Mouse (Mus musculus) skeletal muscle tissue, adult 2 months (tissue): ENCODE measurements around the gene Phc1.

Experiments
- DNase-seq: peaks from one replicate; pipeline ENCODE4 v3.0.0-alpha.2; 2012; ENCODE audit warnings: low read depth, low spot score

Gene Phc1

GRCm38 (mm10) chr6:122339047-122339647 lies 1.2 kb downstream of the Phc1 start:
- DNase-seq: peak; percentile 8

GRCm38 (mm10) chr6:122337546-122337945 lies 2.8 kb downstream of the Phc1 start:
- no peak for DNase-seq

- DNase-seq: no peak
Measured at GRCm38 (mm10) chr6:122334786-122335340, 5.5 kb downstream of the Phc1 start.

- DNase-seq: no peak
Measured at GRCm38 (mm10) chr6:122333081-122333612, 7.2 kb downstream of the Phc1 start.

- no peak for DNase-seq
Measured at GRCm38 (mm10) chr6:122325361-122325975, 14.9 kb downstream of the Phc1 start.

GRCm38 (mm10) chr6:122318726-122319125 lies 21.6 kb downstream of the Phc1 start:
- no peak for DNase-seq

GRCm38 (mm10) chr6:122310187-122310820 lies 30.1 kb downstream of the Phc1 start:
- no peak for DNase-seq

GRCm38 (mm10) chr6:122309446-122309960 lies 30.9 kb downstream of the Phc1 start:
- no peak for DNase-seq

GRCm38 (mm10) chr6:122308505-122309393 lies 31.6 kb downstream of the Phc1 start, which contains the start of gene M6pr:
Gene M6pr, plus strand, starts transcription at chr6:122308720.
- peak; percentile 97 for DNase-seq

- DNase-seq: no peak
Measured at GRCm38 (mm10) chr6:122308136-122308504, 32.2 kb downstream of the Phc1 start.

- no peak for DNase-seq
Measured at GRCm38 (mm10) chr6:122306707-122307106, 33.7 kb downstream of the Phc1 start.

GRCm38 (mm10) chr6:122304790-122305555 lies 35.4 kb downstream of the Phc1 start:
- DNase-seq: no peak

GRCm38 (mm10) chr6:122304355-122304754 lies 36.0 kb downstream of the Phc1 start:
- peak; percentile 40 for DNase-seq

GRCm38 (mm10) chr6:122303526-122303925 lies 36.8 kb downstream of the Phc1 start:
- no peak for DNase-seq

- no peak for DNase-seq
Measured at GRCm38 (mm10) chr6:122302661-122303060, 37.7 kb downstream of the Phc1 start.

- DNase-seq: no peak
Measured at GRCm38 (mm10) chr6:122302121-122302520, 38.2 kb downstream of the Phc1 start.

- DNase-seq: no peak
Measured at GRCm38 (mm10) chr6:122299621-122300133, 40.7 kb downstream of the Phc1 start.

- no peak for DNase-seq
Measured at GRCm38 (mm10) chr6:122298223-122298609, 42.1 kb downstream of the Phc1 start.

- DNase-seq: no peak
Measured at GRCm38 (mm10) chr6:122297279-122298222, 42.8 kb downstream of the Phc1 start.
